Mouse (Mus musculus) liver, embryonic 14.5 days (tissue): ENCODE measurements around the gene Zfp54.

ENCODE experiments used
- CTCF ChIP-seq: IDR thresholded peaks from 2 replicates; pipeline ENCODE4 v1.5.1; 2016; ENCODE audit warnings: antibody characterized with exemption, low read depth, control low read depth
- EP300 ChIP-seq: IDR thresholded peaks from 2 replicates; pipeline ENCODE4 v1.6.1; 2016; ENCODE audit warnings: antibody characterized with exemption, low read depth

GRCm38 (mm10) chr17:21473362-21474190, 50.5 kb downstream of the Zfp54 start:
- no peak for TF ChIP-seq CTCF
- TF ChIP-seq EP300 = no peak
